In genomic region chr9:46388677-46389676, GRCm38 (mm10) we compare ENCODE assay signal across 9 mouse cellular contexts.
A peak's percentile ranks its signal among the peaks of the same experiment; 100 is the strongest.
DNase-seq lines count a peak whose midpoint lies in the region; ATAC-seq lines count a peak whose summit lies in the region.
"Had no signal": no experiment of that assay in that cellular context is flagged by ENCODE, and none has a peak within 500 bp of the region (broad histone marks: within the 10 kb centered on the region; RNA-seq: fewer than 3 reads in every experiment).

No protein-coding gene starts in this region.

- peak overlapping the region; percentile 52 for H3K9ac ChIP-seq in kidney, embryonic 16.5 days (replicated peaks; ENCODE audit: low read length)
- H3K9ac ChIP-seq in embryonic facial prominence, embryonic 14.5 days (ENCODE audit: low read depth, low read length) = peak overlapping the region; percentile 66
- H3K9ac ChIP-seq in neural tube, embryonic 12.5 days = peak overlapping the region; percentile 60

- peaks cover 13% of the 10 kb centered on the region; the same call in 1 of the 2 replicates for H3K27me3 ChIP-seq in kidney, embryonic 16.5 days (ENCODE audit: insufficient read depth, low read length)
- H3K27me3 ChIP-seq in embryonic facial prominence, embryonic 14.5 days (replicated peaks; ENCODE audit: control insufficient read depth, insufficient read depth, low read length) = peaks cover 10% of the 10 kb centered on the region; the same call in 1 of the 2 replicates
- H3K27me3 ChIP-seq in neural tube, embryonic 12.5 days (replicated peaks) = peaks cover 12% of the 10 kb centered on the region; the same call in 1 of the 2 replicates

- peak; percentile 46 for ATAC-seq in kidney, embryonic 16.5 days (ENCODE audit: low FRiP score, low TSS enrichment)
- ATAC-seq in embryonic facial prominence, embryonic 14.5 days (ENCODE audit: low read depth) = peak; percentile 68
- ATAC-seq in neural tube, embryonic 12.5 days (ENCODE audit: low FRiP score, low read depth) = peak; percentile 61
- ATAC-seq: Patski had no signal

- peaks cover 2% of the 10 kb centered on the region; the same call in 1 of the 2 replicates for H3K4me1 ChIP-seq in kidney, embryonic 16.5 days (ENCODE audit: insufficient read depth, low read length)
- H3K4me1 ChIP-seq in embryonic facial prominence, embryonic 14.5 days (ENCODE audit: control insufficient read depth, insufficient read depth, low read length) = peaks cover 14% of the 10 kb centered on the region
- H3K4me1 ChIP-seq in neural tube, embryonic 12.5 days = peaks cover 19% of the 10 kb centered on the region

- peaks cover 5% of the 10 kb centered on the region; the same call in 1 of the 2 replicates for H3K9me3 ChIP-seq in kidney, embryonic 16.5 days (ENCODE audit: low read length)
- H3K9me3 ChIP-seq in embryonic facial prominence, embryonic 14.5 days (ENCODE audit: control insufficient read depth, low read length) = no peaks in the 10 kb centered on the region
- 0 out of 2 replicates have a peak, but pooled peaks cover 3% of the 10 kb centered on the region for H3K9me3 ChIP-seq in neural tube, embryonic 12.5 days

- 39% methylated on average over 17 of the region's 17 CpGs for whole genome bisulfite sequencing in kidney, embryonic 16.5 days
- 15% methylated on average over 16 of the region's 17 CpGs for WGBS in embryonic facial prominence, embryonic 14.5 days
- 31% methylated on average over 17 of the region's 17 CpGs for WGBS in neural tube, embryonic 12.5 days

- no peaks in the 10 kb centered on the region for H3K36me3 ChIP-seq in kidney, embryonic 16.5 days (ENCODE audit: insufficient read depth, low read length)
- H3K36me3 ChIP-seq in embryonic facial prominence, embryonic 14.5 days (ENCODE audit: control insufficient read depth, insufficient read depth, low read length) = no peaks in the 10 kb centered on the region
- no peaks in the 10 kb centered on the region for H3K36me3 ChIP-seq in neural tube, embryonic 12.5 days

- H3K4me3 ChIP-seq in kidney, embryonic 16.5 days (ENCODE audit: low read length) = peak overlapping the region; percentile 40
- peak overlapping the region; percentile 40 for H3K4me3 ChIP-seq in embryonic facial prominence, embryonic 14.5 days (ENCODE audit: low read depth, low read length)
- peak overlapping the region; percentile 37 for H3K4me3 ChIP-seq in neural tube, embryonic 12.5 days

- no peak overlapping the region for H3K27ac ChIP-seq in kidney, embryonic 16.5 days (ENCODE audit: low read length)
- peak overlapping the region; percentile 13; the same call in 1 of the 2 replicates for H3K27ac ChIP-seq in embryonic facial prominence, embryonic 14.5 days (replicated peaks; ENCODE audit: low read depth, low read length)
- 0 out of 2 replicates have a peak overlapping the region, but pooled peaks have one; percentile 11 for H3K27ac ChIP-seq in neural tube, embryonic 12.5 days

- DNase-seq in kidney, adult 18-20 months = no peak
- peak; percentile 29 for DNase-seq in embryonic facial prominence, embryonic 14.5 days (ENCODE audit: low spot score)
- peak; percentile 11 to 28 for DNase-seq in left cerebral cortex, adult 8-10 months (ENCODE audit: low spot score in 2 of 2)
- no peak for DNase-seq in spleen, postnatal 4 days (ENCODE audit: low spot score in 2 of 2)
- no peak for DNase-seq in cerebellum, adult 11-12 months
- DNase-seq in urinary bladder, postnatal 10 days (ENCODE audit: low spot score) = no peak

- H3K4me2 ChIP-seq in kidney, embryonic 16.5 days (replicated peaks; ENCODE audit: low read depth, low read length) = peak overlapping the region; percentile 64
- H3K4me2 ChIP-seq in embryonic facial prominence, embryonic 14.5 days (ENCODE audit: low read depth, low read length) = peak overlapping the region; percentile 69
- H3K4me2 ChIP-seq in neural tube, embryonic 12.5 days (replicated peaks) = peak overlapping the region; percentile 68

Comparison
In these comparisons a context has a peak if more than half of its experiments do, and no peak if none do; other contexts are left out.
1. DNase-seq: peak in embryonic facial prominence, embryonic 14.5 days (single experiment) and left cerebral cortex, adult 8-10 months (2 of 2); none in kidney, adult 18-20 months (single experiment), spleen, postnatal 4 days (0 of 2), cerebellum, adult 11-12 months (single experiment) and urinary bladder, postnatal 10 days (single experiment).
2. Peak in every context shown above with its lines, with median percentiles within 50 percentile points of each other: ATAC-seq, H3K4me2 ChIP-seq, H3K4me3 ChIP-seq and H3K9ac ChIP-seq.